Mouse (Mus musculus) liver, embryonic 15.5 days (tissue): ENCODE measurements around the gene Rnf212. TPM values are rescaled to one million over a fixed set of nuclear protein-coding genes. Genes with fewer than 3 reads are reported as not detected.

ENCODE experiments used
- ATAC-seq: fragments of 200-750 bp; cut with Nextera tagmentation; 2 replicates; pipeline ENCODE4 v1.8.0; 2017; ENCODE audit warnings: moderate number of reproducible peaks, mild to moderate bottlenecking, moderate library complexity; ENCODE audit not compliant: insufficient read depth
- H3K27ac ChIP-seq: fragments of 300-500 bp; sonication (generic); replicated peaks from 2 replicates; pipeline ENCODE4 v1.5.1; 2015; ENCODE audit warnings: mild to moderate bottlenecking, inconsistent platforms
- H3K27me3 ChIP-seq: fragments of 300-500 bp; sonication (generic); 2 replicates; pipeline ENCODE4 v1.6.1; 2015; ENCODE audit warnings: mild to moderate bottlenecking, inconsistent platforms
- H3K36me3 ChIP-seq: fragments of 300-500 bp; sonication (generic); replicated peaks from 2 replicates; pipeline ENCODE4 v1.6.1; 2015; ENCODE audit warnings: moderate library complexity, mild to moderate bottlenecking, inconsistent platforms
- H3K4me1 ChIP-seq: fragments of 300-500 bp; sonication (generic); replicated peaks from 2 replicates; pipeline ENCODE4 v1.6.1; 2015; ENCODE audit warnings: inconsistent platforms
- H3K4me2 ChIP-seq: fragments of 300-500 bp; sonication (generic); 2 replicates; pipeline ENCODE4 v1.6.1; 2015; ENCODE audit warnings: moderate library complexity, mild to moderate bottlenecking, inconsistent platforms
- H3K4me3 ChIP-seq: fragments of 300-500 bp; sonication (generic); replicated peaks from 2 replicates; pipeline ENCODE4 v1.5.1; 2015; ENCODE audit warnings: mild to moderate bottlenecking, inconsistent platforms
- H3K9ac ChIP-seq: fragments of 300-500 bp; sonication (generic); 2 replicates; pipeline ENCODE4 v1.6.1; 2015; ENCODE audit warnings: moderate library complexity, mild to moderate bottlenecking, inconsistent platforms
- H3K9me3 ChIP-seq: fragments of 300-500 bp; sonication (generic); replicated peaks from 2 replicates; pipeline ENCODE4 v1.6.1; 2016; ENCODE audit warnings: inconsistent platforms
- WGBS: fragments of 180-500 bp; shearing (Covaris S2); methylation state at CpG from one replicate; pipeline ENCODE4 v1.1.7; 2015; ENCODE audit warnings: mixed read lengths; ENCODE audit not compliant: insufficient replicate concordance; 5-methylcytosine and 5-hydroxymethylcytosine counted together
- polyA plus RNA-seq: library from polyadenylated mRNA; unstranded; fragments of >200 nt; fragmentation: Nextera tagmentation; extraction: Ambion mirVana; gene quantifications from 2 replicates; pipeline ENCODE4 v1.2.1, GENCODE M21; 2015

The Rnf212 gene
- polyA plus RNA-seq, 1 experiment from 2014 or later: 3.4 TPM

DNA sequence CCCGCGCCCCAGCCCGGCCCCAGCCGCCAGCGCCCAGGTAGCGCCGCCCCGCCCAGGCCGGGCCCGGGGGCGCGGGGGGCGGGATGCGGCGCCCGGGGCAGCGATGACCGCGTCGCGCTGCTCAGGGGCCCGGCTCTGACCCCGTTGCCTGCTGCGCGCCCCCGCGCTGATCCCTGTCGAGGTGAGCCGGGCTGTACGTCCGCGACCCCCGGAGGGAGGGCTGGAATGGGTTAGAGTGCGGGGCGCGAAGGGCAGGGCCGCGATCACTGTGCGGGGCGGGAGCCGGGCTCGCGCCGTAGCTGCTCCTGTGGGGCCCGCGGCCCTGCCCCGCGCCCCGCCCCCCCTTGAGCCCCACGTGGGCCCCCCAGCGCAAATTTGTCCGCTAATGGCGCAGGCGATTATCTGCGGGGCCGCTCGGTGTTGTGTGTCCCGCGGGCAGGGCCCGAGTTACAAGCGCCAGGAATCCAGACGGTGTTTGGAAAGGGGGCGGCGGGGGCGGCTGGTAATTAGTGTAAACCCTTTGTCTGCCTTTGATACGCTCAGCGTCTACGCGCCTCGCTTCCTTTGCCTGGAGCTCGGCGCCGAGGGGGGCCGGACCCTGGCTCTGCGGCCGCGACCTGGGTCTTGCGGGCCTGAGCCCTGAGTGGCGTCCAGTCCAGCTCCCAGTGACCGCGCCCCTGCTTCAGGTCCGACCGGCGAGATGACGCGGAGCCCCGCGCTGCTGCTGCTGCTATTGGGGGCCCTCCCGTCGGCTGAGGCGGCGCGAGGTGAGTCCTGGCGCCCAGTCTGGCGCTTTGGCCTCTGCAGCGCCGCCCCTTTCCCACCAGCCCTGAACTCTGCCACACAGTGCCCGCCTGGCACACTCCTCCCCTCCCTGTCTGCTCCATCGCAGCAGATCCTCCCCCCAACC, 80.2 kb downstream of the Rnf212 start:
- Histone ChIP-seq H3K4me1 (peaks cover 62% of the 10 kb centered on the region), H3K9ac (peak overlapping the region; percentile 85), H3K36me3 (no peaks in the 10 kb centered on the region), H3K4me2 (peak overlapping the region; percentile 98), H3K27me3 (no peaks in the 10 kb centered on the region), H3K9me3 (no peaks in the 10 kb centered on the region), H3K27ac (peak overlapping the region; percentile 79), H3K4me3 (peak overlapping the region; percentile 90)
- ATAC-seq: peak; percentile 64
- WGBS: under 1% methylated on average over 86 of the region's 99 CpGs

DNA sequence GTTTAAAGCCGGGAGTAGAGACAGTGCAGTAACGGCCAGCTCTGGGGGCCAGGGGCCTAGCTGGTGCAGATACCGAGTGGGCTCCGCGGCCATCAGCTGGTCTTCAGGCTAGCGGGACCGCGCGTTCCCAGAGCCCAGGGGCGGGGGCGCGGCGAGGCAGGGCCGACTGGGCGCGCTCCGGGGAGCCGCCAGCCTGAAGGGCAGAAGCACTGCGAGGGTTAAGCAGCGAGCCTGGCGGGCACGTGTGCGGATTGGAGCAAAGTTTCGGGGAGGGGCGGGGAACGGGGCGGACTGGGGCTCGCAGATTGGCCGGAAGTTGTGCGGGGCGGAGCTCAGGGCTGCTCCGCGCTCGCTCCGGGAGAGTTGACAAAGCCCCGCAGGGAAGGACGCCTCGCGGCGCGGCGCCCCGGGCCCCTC, 80.9 kb downstream of the Rnf212 start:
- Histone ChIP-seq H3K36me3 (no peaks in the 10 kb centered on the region), H3K9ac (peak overlapping the region; percentile 85), H3K4me2 (peak overlapping the region; percentile 98), H3K27ac (peak overlapping the region; percentile 79), H3K27me3 (no peaks in the 10 kb centered on the region), H3K9me3 (no peaks in the 10 kb centered on the region), H3K4me1 (peaks cover 62% of the 10 kb centered on the region), H3K4me3 (peak overlapping the region; percentile 90)
- WGBS: under 1% methylated on average over 43 of the region's 43 CpGs
- peak; percentile 94 for ATAC-seq

DNA sequence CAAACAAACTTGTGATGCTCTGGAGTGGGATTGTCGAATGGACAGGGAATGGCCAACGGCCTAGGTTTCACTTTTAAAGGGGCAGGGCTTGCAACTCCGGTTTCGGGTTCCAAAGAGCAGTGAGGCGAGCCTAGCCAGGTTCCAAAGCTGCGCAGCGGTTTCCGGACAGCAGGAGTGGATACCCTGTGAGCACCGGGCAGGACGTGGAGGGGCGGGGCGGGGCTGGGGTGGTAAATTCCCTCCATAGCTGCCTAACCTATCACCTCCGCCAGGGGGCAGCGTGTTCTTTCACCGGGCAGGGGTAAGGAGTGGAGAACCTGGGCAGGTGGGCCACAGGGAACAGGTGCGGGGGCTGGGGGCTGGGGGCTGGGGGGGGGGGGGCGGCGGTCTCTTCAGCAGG, 82.5 kb downstream of the Rnf212 start, which contains the start of gene Fgfrl1:
Fgfrl1 (plus strand) TSS at position 112 of the 400 bp plus-strand sequence.
- Histone ChIP-seq H3K9ac (peak within 1 kb of the TSS; percentile 85; the same call in 1 of the 2 replicates), H3K36me3 (no peaks in the 10 kb centered on the region), H3K4me3 (peak within 1 kb of the TSS; percentile 90), H3K4me1 (peaks cover 51% of the 10 kb centered on the region), H3K27ac (no peak within 1 kb of the TSS), H3K4me2 (peak within 1 kb of the TSS; percentile 98), H3K9me3 (no peaks in the 10 kb centered on the region), H3K27me3 (no peaks in the 10 kb centered on the region)
- ATAC-seq: no peak
- 2% methylated on average over 18 of the region's 18 CpGs for WGBS

GRCm38 (mm10) chr5:108691152-108691551, 83.6 kb downstream of the Rnf212 start:
- Histone ChIP-seq H3K4me1 (peaks cover 43% of the 10 kb centered on the region), H3K4me2 (no peak overlapping the region), H3K36me3 (no peaks in the 10 kb centered on the region), H3K4me3 (no peak overlapping the region), H3K9me3 (no peaks in the 10 kb centered on the region), H3K9ac (no peak overlapping the region), H3K27ac (no peak overlapping the region), H3K27me3 (no peaks in the 10 kb centered on the region)
- ATAC-seq: no peak
- 56% methylated on average over 4 of the region's 4 CpGs for WGBS

DNA sequence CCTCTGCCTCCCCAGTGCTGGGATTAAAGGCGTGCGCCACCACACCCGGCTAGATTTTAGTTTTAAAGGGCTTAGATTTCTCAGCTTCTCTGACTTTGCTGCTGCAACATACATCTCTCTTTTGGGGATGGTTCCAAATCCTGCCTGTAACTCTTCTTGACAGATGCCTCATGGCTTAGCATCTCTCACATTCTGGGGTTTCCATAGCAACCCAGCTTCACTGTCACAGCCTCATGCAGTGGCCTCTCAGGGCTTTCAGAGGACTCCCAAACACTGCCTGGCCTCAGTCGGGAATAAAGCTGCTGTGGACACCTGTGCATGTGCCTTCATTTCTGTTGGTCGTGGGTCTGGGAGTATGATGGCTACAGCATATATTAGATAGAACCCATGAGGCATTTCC, 85.7 kb downstream of the Rnf212 start:
- H3K27ac ChIP-seq: no peak overlapping the region
- H3K4me3 ChIP-seq: no peak overlapping the region
- no peak overlapping the region for H3K9ac ChIP-seq
- H3K36me3 ChIP-seq: no peaks in the 10 kb centered on the region
- peaks cover 26% of the 10 kb centered on the region for H3K4me1 ChIP-seq
- no peak overlapping the region for H3K4me2 ChIP-seq
- 71% methylated on average over 5 of the region's 5 CpGs for WGBS
- no peaks in the 10 kb centered on the region for H3K27me3 ChIP-seq
- H3K9me3 ChIP-seq: no peaks in the 10 kb centered on the region
- ATAC-seq: no peak

GRCm38 (mm10) chr5:108680871-108681270, 93.9 kb downstream of the Rnf212 start:
- H3K9ac ChIP-seq: no peak overlapping the region
- H3K4me2 ChIP-seq: no peak overlapping the region
- no peaks in the 10 kb centered on the region for H3K9me3 ChIP-seq
- no peaks in the 10 kb centered on the region for H3K36me3 ChIP-seq
- no peak for ATAC-seq
- no peaks in the 10 kb centered on the region for H3K27me3 ChIP-seq
- no peak overlapping the region for H3K27ac ChIP-seq
- 80% methylated on average over 6 of the region's 6 CpGs for WGBS
- no peak overlapping the region for H3K4me3 ChIP-seq
- peaks cover 39% of the 10 kb centered on the region for H3K4me1 ChIP-seq

- no peak overlapping the region for H3K9ac ChIP-seq
- H3K27ac ChIP-seq: no peak overlapping the region
- H3K9me3 ChIP-seq: no peaks in the 10 kb centered on the region
- no peak overlapping the region for H3K4me2 ChIP-seq
- peaks cover 49% of the 10 kb centered on the region for H3K4me1 ChIP-seq
- H3K27me3 ChIP-seq: no peaks in the 10 kb centered on the region
- ATAC-seq: no peak
- 33% methylated on average over 3 of the region's 3 CpGs for WGBS
- H3K36me3 ChIP-seq: no peaks in the 10 kb centered on the region
- no peak overlapping the region for H3K4me3 ChIP-seq
Observed at GRCm38 (mm10) chr5:108679909-108680308, 94.9 kb downstream of the Rnf212 start.

Other genes starting within 250 kb of the Rnf212 start
- 0.08 TPM in 1 of 2 replicates, not detected in the other for gene Cplx1, start 225.0 kb downstream of the Rnf212 start, polyA plus RNA-seq
- 26.6 and 26.8 TPM in 2 replicates for gene Gak, start 145.2 kb downstream of the Rnf212 start, polyA plus RNA-seq
- gene Tmem175, start 145.2 kb downstream of the Rnf212 start, polyA plus RNA-seq: 10.5 and 11.9 TPM in 2 replicates
- gene Idua, start 114.7 kb downstream of the Rnf212 start, polyA plus RNA-seq: 4.2 and 5.8 TPM in 2 replicates
- 2.7 and 3.1 TPM in 2 replicates for gene Dgkq, start 105.3 kb downstream of the Rnf212 start, polyA plus RNA-seq
- gene Slc26a1, start 99.4 kb downstream of the Rnf212 start, polyA plus RNA-seq: 18.6 and 22.2 TPM in 2 replicates
- 9.2 and 9.6 TPM in 2 replicates for gene Fgfrl1, start 82.6 kb downstream of the Rnf212 start, polyA plus RNA-seq
- gene Tmed11, start 20.4 kb upstream of the Rnf212 start, polyA plus RNA-seq: not detected in 2 replicates
- not detected in 2 replicates for gene Vmn2r8, start 33.9 kb upstream of the Rnf212 start, polyA plus RNA-seq
- gene Vmn2r9, start 77.6 kb upstream of the Rnf212 start, polyA plus RNA-seq: not detected in 2 replicates
- gene Vmn2r10, start 231.5 kb upstream of the Rnf212 start, polyA plus RNA-seq: not detected in 2 replicates